Mouse (Mus musculus) lung, postnatal 0 days (tissue): Measurements from ENCODE around the gene Cntnap2. TPM values are rescaled to one million over a fixed set of nuclear protein-coding genes. Genes with fewer than 3 reads are reported as not detected.

Source experiments
- ATAC-seq: fragments of 200-750 bp; cut with Nextera tagmentation; 2 replicates; pipeline ENCODE4 v1.8.0; 2017; ENCODE audit warnings: moderate library complexity
- DNase-seq: peaks from one replicate; pipeline ENCODE4 v3.0.0-alpha.2; 2016; ENCODE audit warnings: low spot score
- H3K27ac ChIP-seq: fragments of 300-500 bp; sonication (generic); 2 replicates; pipeline ENCODE4 v1.5.1; 2014; ENCODE audit warnings: antibody characterized with exemption, mild to moderate bottlenecking, low read length, mixed read lengths
- H3K27me3 ChIP-seq: fragments of 300-500 bp; sonication (generic); replicated peaks from 2 replicates; pipeline ENCODE4 v1.6.1; 2014; ENCODE audit warnings: low read length, mixed read lengths; ENCODE audit not compliant: insufficient read depth
- H3K36me3 ChIP-seq: fragments of 300-500 bp; sonication (generic); 2 replicates; pipeline ENCODE4 v1.6.1; 2014; ENCODE audit warnings: low read length, mixed read lengths; ENCODE audit not compliant: insufficient read depth
- H3K4me1 ChIP-seq: fragments of 300-500 bp; sonication (generic); 2 replicates; pipeline ENCODE4 v1.6.1; 2014; ENCODE audit warnings: antibody characterized with exemption, low read depth, low read length, mixed read lengths; ENCODE audit not compliant: insufficient read depth
- H3K4me2 ChIP-seq: fragments of 300-500 bp; sonication (generic); replicated peaks from 2 replicates; pipeline ENCODE4 v1.6.1; 2014; ENCODE audit warnings: low read depth, mild to moderate bottlenecking, low read length, moderate library complexity, mixed read lengths
- H3K4me3 ChIP-seq: fragments of 300-500 bp; sonication (generic); 2 replicates; pipeline ENCODE4 v1.5.1; 2014; ENCODE audit warnings: low read depth, low read length
- H3K9ac ChIP-seq: fragments of 300-500 bp; sonication (generic); replicated peaks from 2 replicates; pipeline ENCODE4 v1.6.1; 2014; ENCODE audit warnings: low read depth, mild to moderate bottlenecking
- H3K9me3 ChIP-seq: fragments of 300-500 bp; sonication (generic); 2 replicates; pipeline ENCODE4 v1.6.1; 2016; ENCODE audit warnings: low read length, mixed read lengths
- CTCF ChIP-seq: IDR thresholded peaks from 2 replicates; pipeline ENCODE4 v1.5.1; 2016; ENCODE audit warnings: antibody characterized with exemption, mild to moderate bottlenecking
- EP300 ChIP-seq: IDR thresholded peaks from 2 replicates; pipeline ENCODE4 v1.6.1; 2016; ENCODE audit warnings: antibody characterized with exemption, mild to moderate bottlenecking, control low read depth
- WGBS: fragments of 180-500 bp; shearing (Covaris S2); extraction: QIAGEN DNeasy Blood & Tissue Kit; methylation state at CpG from one replicate; pipeline ENCODE4 v1.1.7; 2014; 5-methylcytosine and 5-hydroxymethylcytosine counted together
- polyA plus RNA-seq: library from polyadenylated mRNA; unstranded; fragments of >200 nt; fragmentation: Nextera tagmentation; extraction: Ambion mirVana; gene quantifications from 2 replicates; pipeline ENCODE4 v1.2.1, GENCODE M21; 2015

Cntnap2 gene
- polyA plus RNA-seq, 1 experiment from 2014 or later, result 0.10 TPM

GRCm38 (mm10) chr6:47287722-47288121 lies 2228.6 kb downstream of the Cntnap2 start:
- DNase-seq (no peak), ATAC-seq (no peak)
- Histone ChIP-seq H3K27me3 (no peaks in the 10 kb centered on the region), H3K4me1 (no peaks in the 10 kb centered on the region), H3K9ac (no peak overlapping the region), H3K4me2 (no peak overlapping the region), H3K9me3 (no peaks in the 10 kb centered on the region), H3K4me3 (no peak overlapping the region), H3K27ac (no peak overlapping the region), H3K36me3 (no peaks in the 10 kb centered on the region)
- whole genome bisulfite sequencing, result 66% methylated on average over 1 of the region's 1 CpGs
- TF ChIP-seq EP300, result no peak
- no peak for TF ChIP-seq CTCF

GRCm38 (mm10) chr6:47291973-47292372 lies 2232.8 kb downstream of the Cntnap2 start:
- H3K36me3 ChIP-seq, result no peaks in the 10 kb centered on the region
- ATAC-seq (no peak), DNase-seq (no peak)
- no peaks in the 10 kb centered on the region for H3K4me1 ChIP-seq
- H3K27me3 ChIP-seq, result no peaks in the 10 kb centered on the region
- H3K4me3 ChIP-seq, result no peak overlapping the region
- no peaks in the 10 kb centered on the region for H3K9me3 ChIP-seq
- TF ChIP-seq CTCF (no peak), EP300 (no peak)
- no peak overlapping the region for H3K27ac ChIP-seq
- H3K4me2 ChIP-seq, result no peak overlapping the region
- no peak overlapping the region for H3K9ac ChIP-seq

GRCm38 (mm10) chr6:47292437-47292836 lies 2233.3 kb downstream of the Cntnap2 start:
- no peaks in the 10 kb centered on the region for H3K36me3 ChIP-seq
- WGBS, result 42% methylated on average over 3 of the region's 3 CpGs
- no peaks in the 10 kb centered on the region for H3K27me3 ChIP-seq
- no peak for ATAC-seq
- no peak overlapping the region for H3K4me2 ChIP-seq
- no peaks in the 10 kb centered on the region for H3K4me1 ChIP-seq
- H3K9me3 ChIP-seq, result no peaks in the 10 kb centered on the region
- no peak overlapping the region for H3K27ac ChIP-seq
- H3K4me3 ChIP-seq, result no peak overlapping the region
- H3K9ac ChIP-seq, result no peak overlapping the region
- no peak for DNase-seq
- TF ChIP-seq CTCF (no peak), EP300 (no peak)

- no peaks in the 10 kb centered on the region for H3K27me3 ChIP-seq
- no peak overlapping the region for H3K27ac ChIP-seq
- 27% methylated on average over 1 of the region's 1 CpGs for WGBS
- H3K9me3 ChIP-seq, result no peaks in the 10 kb centered on the region
- no peak overlapping the region for H3K9ac ChIP-seq
- no peaks in the 10 kb centered on the region for H3K36me3 ChIP-seq
- TF ChIP-seq EP300 (no peak), CTCF (peak; percentile 9; the same call in 1 of the 2 replicates)
- DNase-seq (no peak), ATAC-seq (no peak)
- no peaks in the 10 kb centered on the region for H3K4me1 ChIP-seq
- H3K4me2 ChIP-seq, result no peak overlapping the region
- H3K4me3 ChIP-seq, result no peak overlapping the region
Measured at GRCm38 (mm10) chr6:47294433-47294832, 2235.3 kb downstream of the Cntnap2 start.

GRCm38 (mm10) chr6:47304848-47305490 lies 2245.8 kb downstream of the Cntnap2 start:
- Histone ChIP-seq H3K9ac (no peak overlapping the region), H3K36me3 (no peaks in the 10 kb centered on the region), H3K4me2 (no peak overlapping the region), H3K4me3 (no peak overlapping the region), H3K27ac (no peak overlapping the region), H3K4me1 (no peaks in the 10 kb centered on the region), H3K9me3 (no peaks in the 10 kb centered on the region), H3K27me3 (no peaks in the 10 kb centered on the region)
- 39% methylated on average over 11 of the region's 11 CpGs for WGBS
- DNase-seq (peak; percentile 52), ATAC-seq (no peak)
- TF ChIP-seq EP300 (no peak), CTCF (no peak)

GRCm38 (mm10) chr6:47306065-47306798 lies 2247.1 kb downstream of the Cntnap2 start:
- no peak for DNase-seq
- no peak for ATAC-seq
- TF ChIP-seq CTCF, result no peak
- no peak for TF ChIP-seq EP300

More at GRCm38 (mm10) chr6:47306065-47306798, 2247.1 kb downstream of the Cntnap2 start:
- H3K27ac ChIP-seq, result no peak overlapping the region
- H3K4me2 ChIP-seq, result no peak overlapping the region
- no peak overlapping the region for H3K9ac ChIP-seq
- WGBS, result 69% methylated on average over 8 of the region's 8 CpGs
- no peaks in the 10 kb centered on the region for H3K36me3 ChIP-seq
- H3K4me1 ChIP-seq, result no peaks in the 10 kb centered on the region
- no peaks in the 10 kb centered on the region for H3K27me3 ChIP-seq
- no peak overlapping the region for H3K4me3 ChIP-seq
- no peaks in the 10 kb centered on the region for H3K9me3 ChIP-seq
